Comparison of ENCODE assay signal across 24 mouse cellular contexts in the genomic region with DNA sequence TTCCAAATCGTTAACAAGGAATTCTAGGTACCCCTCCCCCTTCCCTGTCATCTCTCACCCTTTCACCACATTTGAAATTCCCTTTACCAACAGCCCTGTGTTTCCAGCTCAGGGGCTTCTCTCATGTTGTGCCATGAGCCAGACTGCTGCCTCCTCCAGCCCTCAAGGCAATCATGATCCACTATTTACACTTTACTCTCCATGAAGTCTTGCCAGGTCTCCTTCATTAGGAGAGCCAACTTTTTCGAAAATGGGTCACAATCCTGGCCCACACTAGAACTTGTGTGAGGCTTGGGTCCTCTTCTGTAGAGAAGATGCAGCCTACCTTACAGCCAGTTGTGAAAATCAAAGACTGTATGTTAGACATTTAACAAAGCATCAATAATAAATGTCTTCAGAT. TPM values are rescaled to one million over a fixed set of nuclear protein-coding genes. Genes with fewer than 3 reads are reported as not detected.
DNase-seq lines count a peak whose midpoint lies in the region; ATAC-seq lines count a peak whose summit lies in the region.
"Had no signal": no experiment of that assay in that cellular context is flagged by ENCODE, and none has a peak within 500 bp of the region (broad histone marks: within the 10 kb centered on the region; RNA-seq: fewer than 3 reads in every experiment).

No protein-coding gene starts in this region.

- H3K9me3 ChIP-seq in heart, embryonic 13.5 days, result no peaks in the 10 kb centered on the region
- H3K9me3 ChIP-seq: forebrain, embryonic 10.5 days; forebrain, embryonic 13.5 days; heart, embryonic 15.5 days had no signal

- WGBS in heart, embryonic 13.5 days, result 47% methylated on average over 2 of the region's 2 CpGs

- H3K27me3 ChIP-seq in heart, embryonic 13.5 days (replicated peaks), result no peaks in the 10 kb centered on the region
- H3K27me3 ChIP-seq: forebrain, embryonic 13.5 days; heart, embryonic 15.5 days had no signal

- H3K4me2 ChIP-seq in heart, embryonic 13.5 days, result no peak overlapping the region
- H3K4me2 ChIP-seq: forebrain, embryonic 13.5 days; heart, embryonic 11.5 days; heart, embryonic 15.5 days; hindbrain, embryonic 14.5 days had no signal

- ATAC-seq in heart, embryonic 13.5 days (ENCODE audit: extremely low read depth, insufficient number of reproducible peaks, low FRiP score, low TSS enrichment), result no peak
- ATAC-seq: activated CD4-positive, CD25-positive, alpha-beta regulatory T cell, adult 4 months; forebrain, embryonic 13.5 days; forebrain, embryonic 16.5 days; hindbrain, postnatal 0 days; inflammation-experienced regulatory T-cells, adult 6 months; intestine, embryonic 16.5 days had no signal

- H3K27ac ChIP-seq in heart, embryonic 13.5 days (replicated peaks), result 0 out of 2 replicates have a peak overlapping the region, but pooled peaks have one; percentile 3
- H3K27ac ChIP-seq: forebrain, embryonic 10.5 days; forebrain, embryonic 13.5 days; heart, adult 2 months; heart, embryonic 15.5 days; hindbrain, embryonic 14.5 days; hindbrain, postnatal 0 days had no signal

- H3K9ac ChIP-seq in heart, embryonic 13.5 days, result no peak overlapping the region
- H3K9ac ChIP-seq: forebrain, embryonic 13.5 days; heart, embryonic 15.5 days; hindbrain, embryonic 14.5 days had no signal

- peaks cover 66% of the 10 kb centered on the region for H3K4me1 ChIP-seq in heart, embryonic 13.5 days

- H3K4me3 ChIP-seq in heart, embryonic 13.5 days, result no peak overlapping the region
- H3K4me3 ChIP-seq: forebrain, embryonic 10.5 days; forebrain, embryonic 13.5 days; heart, adult 2 months; heart, embryonic 15.5 days had no signal

- peak; percentile 7 for DNase-seq in adrenal gland, postnatal 10 days
- no peak for DNase-seq in adrenal gland, adult 2 months
- no peak for DNase-seq in heart, postnatal 4 days
- DNase-seq in adipocyte (ENCODE audit: low spot score), result peak; percentile 32
- no peak for DNase-seq in cerebellum, postnatal 36 days
- DNase-seq: adrenal gland, postnatal 25 days; cerebellum, adult 11-12 months; cerebellum, adult 8-10 months; cerebellum, postnatal 10 days; gastrocnemius, postnatal 25 days; heart, adult 2 months; heart, postnatal 10 days; heart, postnatal 36 days had no signal

- H3K36me3 ChIP-seq in heart, embryonic 13.5 days, result peaks cover 11% of the 10 kb centered on the region
- H3K36me3 ChIP-seq: heart, embryonic 15.5 days had no signal

RNA-seq across cellular contexts. Expression of gene Kif2a, which starts 8.0 kb away (rescaled TPM):
- 10 to 100 TPM; 49.4 to 50.9 TPM for total RNA-seq in adrenal gland, postnatal 10 days (2021)
- total RNA-seq in adrenal gland, adult 2 months (2021), result 10 to 100 TPM; 48.5 to 68.8 TPM
- 0.15 and 0.17 TPM in 2 replicates for polyA plus RNA-seq in adrenal gland, adult 2 months (2012; rRNA removed)
- 10.1 and 13.2 TPM in 2 replicates for polyA plus RNA-seq in heart, embryonic 13.5 days (2015; fragmentation: Nextera tagmentation; extraction: Ambion mirVana)
- 10 to 100 TPM; 54.3 to 56.4 TPM for total RNA-seq in heart, postnatal 4 days (2021)

Comparison
In these comparisons a context has a peak if more than half of its experiments do, and no peak if none do; other contexts are left out.
1. DNase-seq: peak in adrenal gland, postnatal 10 days (single experiment) and adipocyte (single experiment); none in adrenal gland, adult 2 months (single experiment), heart, postnatal 4 days (single experiment) and cerebellum, postnatal 36 days (0 of 2).